Mouse (Mus musculus) left cerebral cortex, adult 8-10 months (tissue): ENCODE measurements around the gene Hvcn1. TPM values are rescaled to one million over a fixed set of nuclear protein-coding genes. Genes with fewer than 3 reads are reported as not detected.

Experiments used
- DNase-seq, 2 experiments: peaks; one replicate each; pipeline ENCODE4 v3.0.0; 2022; ENCODE audit warnings: low spot score in 2 of 2
- total RNA-seq, 4 experiments: library from RNA; stranded (reverse); gene quantifications; 2 replicates each; pipeline ENCODE4 v1.2.4; 2022

Gene Hvcn1
- total RNA-seq, 4 experiments from 2014 or later = 4.2 to 11.2 (median 6.9) TPM

- no peak for DNase-seq
Measured at GRCm38 (mm10) chr5:122234319-122235195, 28.0 kb downstream of the Hvcn1 start.

- no peak for DNase-seq
Measured at GRCm38 (mm10) chr5:122235196-122235836, 28.7 kb downstream of the Hvcn1 start.

- no peak for DNase-seq
Measured at GRCm38 (mm10) chr5:122237200-122237599, 30.6 kb downstream of the Hvcn1 start.

- DNase-seq = no peak
Measured at GRCm38 (mm10) chr5:122239618-122240017, 33.0 kb downstream of the Hvcn1 start.

- DNase-seq = no peak
Measured at GRCm38 (mm10) chr5:122240521-122240920, 33.9 kb downstream of the Hvcn1 start.

GRCm38 (mm10) chr5:122240989-122241388, 34.4 kb downstream of the Hvcn1 start:
- no peak for DNase-seq

- no peak for DNase-seq
Measured at GRCm38 (mm10) chr5:122242521-122243123, 36.0 kb downstream of the Hvcn1 start.

- peak; percentile 40 to 56 for DNase-seq
Measured at GRCm38 (mm10) chr5:122243781-122244523, 37.3 kb downstream of the Hvcn1 start.

- no peak for DNase-seq
Measured at GRCm38 (mm10) chr5:122245186-122245585, 38.6 kb downstream of the Hvcn1 start.

- no peak for DNase-seq
Measured at GRCm38 (mm10) chr5:122246547-122247167, 40.1 kb downstream of the Hvcn1 start.

GRCm38 (mm10) chr5:122247529-122247928, 40.9 kb downstream of the Hvcn1 start:
- peak; percentile 42 to 67 for DNase-seq

GRCm38 (mm10) chr5:122247934-122248333, 41.3 kb downstream of the Hvcn1 start:
- DNase-seq = no peak

GRCm38 (mm10) chr5:122249281-122249680, 42.7 kb downstream of the Hvcn1 start:
- no peak for DNase-seq

GRCm38 (mm10) chr5:122251895-122252606, 45.4 kb downstream of the Hvcn1 start:
- DNase-seq = no peak

GRCm38 (mm10) chr5:122258027-122258741, 51.6 kb downstream of the Hvcn1 start:
- no peak for DNase-seq

GRCm38 (mm10) chr5:122262104-122262503, 55.5 kb downstream of the Hvcn1 start:
- no peak for DNase-seq

- peak; percentile 51 to 79 for DNase-seq
Measured at GRCm38 (mm10) chr5:122263933-122264905, 57.6 kb downstream of the Hvcn1 start, which contains the start of gene Tctn1. Gene Tctn1, minus strand, starts transcription at chr5:122264460.

GRCm38 (mm10) chr5:122265187-122265586, 58.6 kb downstream of the Hvcn1 start:
- DNase-seq = no peak
